Mouse (Mus musculus) kidney, adult 2 months (tissue): Measurements from ENCODE around the gene Fhit. TPM values are rescaled to one million over a fixed set of nuclear protein-coding genes. Genes with fewer than 3 reads are reported as not detected.

ENCODE experiments used
- DNase-seq: peaks from one replicate; pipeline ENCODE4 v3.0.0; 2021
- H3K27ac ChIP-seq: fragments of 200-500 bp; 2 replicates; pipeline ENCODE4 v1.5.1; 2012; ENCODE audit warnings: low read depth, low read length, control low read depth, inconsistent platforms; ENCODE audit not compliant: insufficient read depth
- H3K27me3 ChIP-seq: fragments of 200-500 bp; replicated peaks from 2 replicates; pipeline ENCODE4 v1.6.1; 2012; ENCODE audit warnings: mild to moderate bottlenecking, moderate library complexity, low read length, inconsistent platforms; ENCODE audit not compliant: control insufficient read depth, insufficient read depth
- H3K36me3 ChIP-seq: fragments of 200-500 bp; 2 replicates; pipeline ENCODE4 v1.6.1; 2012; ENCODE audit warnings: mild to moderate bottlenecking, moderate library complexity, low read length, inconsistent platforms; ENCODE audit not compliant: control insufficient read depth, insufficient read depth
- H3K4me1 ChIP-seq: fragments of 200-500 bp; 2 replicates; pipeline ENCODE4 v1.6.1; 2011; ENCODE audit warnings: low read length; ENCODE audit not compliant: control insufficient read depth, insufficient read depth
- H3K4me3 ChIP-seq: fragments of 200-500 bp; 2 replicates; pipeline ENCODE4 v1.5.1; 2011; ENCODE audit warnings: mild to moderate bottlenecking, low read depth, low read length, control low read depth; ENCODE audit not compliant: insufficient read depth
- CTCF ChIP-seq: fragments of 200-500 bp; conservative IDR thresholded peaks from 2 replicates; pipeline ENCODE4 v1.5.1; 2011; ENCODE audit warnings: low read depth, mild to moderate bottlenecking, control low read depth, low read length, moderate library complexity, mixed read lengths; ENCODE audit not compliant: insufficient read depth, insufficient read length
- POLR2A ChIP-seq: fragments of 200-500 bp; IDR thresholded peaks from one replicate; pipeline ENCODE4 v1.6.1; 2011; ENCODE audit warnings: low read depth, low read length, control low read depth
- WGBS: fragments of 180-500 bp; shearing (Covaris S2); methylation state at CpG from one replicate; pipeline ENCODE4 v1.1.7; 2018; 5-methylcytosine and 5-hydroxymethylcytosine counted together
- polyA plus RNA-seq: library from polyadenylated mRNA; depleted of rRNA; stranded (reverse); fragments of >200 nt; gene quantifications from 2 replicates; pipeline ENCODE4 v1.2.3, GENCODE M21; 2012

Gene Fhit
- polyA plus RNA-seq, 1 experiment: 21.3 TPM

GRCm38 (mm10) chr14:11133787-11134735 lies 27.8 kb downstream of the Fhit start:
- DNase-seq: no peak
- 91% methylated on average over 12 of the region's 12 CpGs for WGBS
- H3K27me3 ChIP-seq: no peaks in the 10 kb centered on the region
- H3K36me3 ChIP-seq: no peaks in the 10 kb centered on the region
- TF ChIP-seq CTCF: no peak
- TF ChIP-seq POLR2A: no peak
- H3K4me3 ChIP-seq: no peak overlapping the region
- no peak overlapping the region for H3K27ac ChIP-seq
- peaks cover 14% of the 10 kb centered on the region for H3K4me1 ChIP-seq

GRCm38 (mm10) chr14:11132637-11133474 lies 29.0 kb downstream of the Fhit start:
- WGBS: 76% methylated on average over 6 of the region's 6 CpGs
- H3K36me3 ChIP-seq: no peaks in the 10 kb centered on the region
- no peak for TF ChIP-seq CTCF
- no peak for TF ChIP-seq POLR2A
- H3K4me1 ChIP-seq: peaks cover 14% of the 10 kb centered on the region
- H3K27me3 ChIP-seq: no peaks in the 10 kb centered on the region
- no peak overlapping the region for H3K27ac ChIP-seq
- no peak overlapping the region for H3K4me3 ChIP-seq
- peak; percentile 53 for DNase-seq

GRCm38 (mm10) chr14:11125096-11125495 lies 36.7 kb downstream of the Fhit start:
- no peak for TF ChIP-seq CTCF
- no peak for TF ChIP-seq POLR2A
- Histone ChIP-seq H3K27me3 (no peaks in the 10 kb centered on the region), H3K36me3 (no peaks in the 10 kb centered on the region), H3K4me3 (peak overlapping the region; percentile 41), H3K27ac (no peak overlapping the region), H3K4me1 (peaks cover 2% of the 10 kb centered on the region; the same call in 1 of the 2 replicates)
- peak; percentile 59 for DNase-seq
- 55% methylated on average over 11 of the region's 11 CpGs for WGBS

- Histone ChIP-seq H3K27ac (no peak overlapping the region), H3K36me3 (no peaks in the 10 kb centered on the region), H3K4me1 (no peaks in the 10 kb centered on the region; the same call in 1 of the 2 replicates), H3K4me3 (no peak overlapping the region), H3K27me3 (no peaks in the 10 kb centered on the region)
- WGBS: 87% methylated on average over 6 of the region's 6 CpGs
- no peak for DNase-seq
- no peak for TF ChIP-seq POLR2A
- TF ChIP-seq CTCF: no peak
Measured at GRCm38 (mm10) chr14:11119076-11119475, 42.8 kb downstream of the Fhit start.

GRCm38 (mm10) chr14:11085596-11085995 lies 76.2 kb downstream of the Fhit start:
- Histone ChIP-seq H3K27ac (no peak overlapping the region), H3K36me3 (no peaks in the 10 kb centered on the region), H3K4me1 (no peaks in the 10 kb centered on the region), H3K4me3 (no peak overlapping the region), H3K27me3 (no peaks in the 10 kb centered on the region)
- DNase-seq: no peak
- WGBS: 93% methylated on average over 3 of the region's 3 CpGs
- no peak for TF ChIP-seq POLR2A
- TF ChIP-seq CTCF: no peak

- H3K36me3 ChIP-seq: no peaks in the 10 kb centered on the region
- H3K4me1 ChIP-seq: no peaks in the 10 kb centered on the region
- no peak overlapping the region for H3K4me3 ChIP-seq
- TF ChIP-seq POLR2A: no peak
- no peak for TF ChIP-seq CTCF
- WGBS: 56% methylated on average over 3 of the region's 3 CpGs
- DNase-seq: no peak
- H3K27ac ChIP-seq: no peak overlapping the region
- no peaks in the 10 kb centered on the region for H3K27me3 ChIP-seq
Measured at GRCm38 (mm10) chr14:11083946-11084345, 77.9 kb downstream of the Fhit start.
